Mouse (Mus musculus) thymus, adult 2 months (tissue): ENCODE results near the gene Rundc3a. TPM values are rescaled to one million over a fixed set of nuclear protein-coding genes. Genes with fewer than 3 reads are reported as not detected.
A peak's percentile ranks its signal among the peaks of the same experiment; 100 is the strongest.

Experiments used
- DNase-seq: peaks from one replicate; pipeline ENCODE4 v3.0.0; 2021
- H3K27ac ChIP-seq: fragments of 200-500 bp; 2 replicates; pipeline ENCODE4 v1.5.1; 2012; ENCODE audit warnings: low read length, control low read depth; ENCODE audit not compliant: control insufficient read depth, insufficient read depth
- H3K27me3 ChIP-seq: fragments of 200-500 bp; 2 replicates; pipeline ENCODE4 v1.6.1; 2012; ENCODE audit warnings: mild to moderate bottlenecking, low read length, moderate library complexity, mixed read lengths; ENCODE audit not compliant: control insufficient read depth, insufficient read depth
- H3K36me3 ChIP-seq: fragments of 200-500 bp; 2 replicates; pipeline ENCODE4 v1.6.1; 2012; ENCODE audit warnings: mild to moderate bottlenecking, low read length, moderate library complexity; ENCODE audit not compliant: control insufficient read depth, insufficient read depth
- H3K4me1 ChIP-seq: fragments of 200-500 bp; replicated peaks from 2 replicates; pipeline ENCODE4 v1.6.1; 2012; ENCODE audit warnings: low read length; ENCODE audit not compliant: control insufficient read depth, insufficient read depth
- H3K4me3 ChIP-seq: fragments of 200-500 bp; 2 replicates; pipeline ENCODE4 v1.5.1; 2012; ENCODE audit warnings: mild to moderate bottlenecking, low read length, control low read depth, moderate library complexity; ENCODE audit not compliant: control insufficient read depth, insufficient read depth
- CTCF ChIP-seq: fragments of 200-500 bp; IDR thresholded peaks from 2 replicates; pipeline ENCODE4 v1.5.1; 2012; ENCODE audit warnings: mild to moderate bottlenecking, control low read depth, low read length, moderate library complexity, borderline replicate concordance; ENCODE audit not compliant: control insufficient read depth, poor library complexity, insufficient read depth; ENCODE audit errors: extremely low read depth
- POLR2A ChIP-seq: fragments of 200-500 bp; IDR thresholded peaks from 2 replicates; pipeline ENCODE4 v1.6.1; 2012; ENCODE audit warnings: mild to moderate bottlenecking, low read length, control low read depth, moderate library complexity; ENCODE audit not compliant: control insufficient read depth, poor library complexity, insufficient read depth; ENCODE audit errors: extremely low read depth
- WGBS: fragments of 180-500 bp; shearing (Covaris S2); methylation state at CpG from one replicate; pipeline ENCODE4 v1.1.7; 2018; 5-methylcytosine and 5-hydroxymethylcytosine counted together
- polyA plus RNA-seq: library from polyadenylated mRNA; depleted of rRNA; stranded (reverse); fragments of >200 nt; gene quantifications from 2 replicates; pipeline ENCODE4 v1.2.3, GENCODE M21; 2012

Rundc3a gene
- polyA plus RNA-seq, 1 experiment: 8.1 TPM

GRCm38 (mm10) chr11:102429551-102429950 is 36.3 kb downstream of the Rundc3a start:
- 39% methylated on average over 3 of the region's 3 CpGs for WGBS
- H3K36me3 ChIP-seq: no peaks in the 10 kb centered on the region

GRCm38 (mm10) chr11:102430121-102431017 is 37.2 kb downstream of the Rundc3a start, which contains the start of gene Grn:
TSS of gene Grn (plus strand) at chr11:102430315.
- WGBS: under 1% methylated on average over 29 of the region's 29 CpGs
- peak; percentile 61 for DNase-seq
- H3K36me3 ChIP-seq: no peaks in the 10 kb centered on the region
- H3K4me3 ChIP-seq: peak within 1 kb of the TSS; percentile 57
- H3K4me1 ChIP-seq: peaks cover 19% of the 10 kb centered on the region
- TF ChIP-seq CTCF: no peak
- 0 out of 2 replicates have a peak, but pooled peaks have one; percentile 19 for TF ChIP-seq POLR2A
- no peak within 1 kb of the TSS; the same call in 1 of the 2 replicates for H3K27ac ChIP-seq
- no peaks in the 10 kb centered on the region for H3K27me3 ChIP-seq

More at GRCm38 (mm10) chr11:102429551-102429950, 36.3 kb downstream of the Rundc3a start:
- TF ChIP-seq CTCF: no peak
- TF ChIP-seq POLR2A: no peak
- DNase-seq: no peak
- Histone ChIP-seq H3K27ac (no peak overlapping the region), H3K27me3 (no peaks in the 10 kb centered on the region), H3K4me1 (peaks cover 19% of the 10 kb centered on the region), H3K4me3 (no peak overlapping the region)

- 2% methylated on average over 7 of the region's 7 CpGs for WGBS
- Histone ChIP-seq H3K27me3 (no peaks in the 10 kb centered on the region), H3K36me3 (no peaks in the 10 kb centered on the region), H3K4me1 (peaks cover 19% of the 10 kb centered on the region), H3K27ac (no peak overlapping the region; the same call in 1 of the 2 replicates), H3K4me3 (peak overlapping the region; percentile 57)
- DNase-seq: peak; percentile 87
- TF ChIP-seq POLR2A (no peak), CTCF (peak; percentile 52; the same call in 1 of the 2 replicates)
Measured at GRCm38 (mm10) chr11:102431018-102431645, 37.9 kb downstream of the Rundc3a start.

- no peak overlapping the region for H3K27ac ChIP-seq
- TF ChIP-seq CTCF (no peak), POLR2A (no peak)
- H3K4me1 ChIP-seq: peaks cover 19% of the 10 kb centered on the region
- no peak overlapping the region; the same call in 1 of the 2 replicates for H3K4me3 ChIP-seq
- no peaks in the 10 kb centered on the region for H3K27me3 ChIP-seq
- H3K36me3 ChIP-seq: no peaks in the 10 kb centered on the region
- 47% methylated on average over 3 of the region's 3 CpGs for WGBS
- no peak for DNase-seq
Measured at GRCm38 (mm10) chr11:102431728-102432114, 38.5 kb downstream of the Rundc3a start.

- peak; percentile 29 for DNase-seq
- WGBS: under 1% methylated on average over 16 of the region's 16 CpGs
- peak overlapping the region; percentile 26 for H3K4me3 ChIP-seq
- H3K4me1 ChIP-seq: peaks cover 19% of the 10 kb centered on the region
- H3K36me3 ChIP-seq: no peaks in the 10 kb centered on the region
- no peaks in the 10 kb centered on the region; the same call in 1 of the 2 replicates for H3K27me3 ChIP-seq
- 0 out of 2 replicates have a peak, but pooled peaks have one; percentile 8 for TF ChIP-seq CTCF
- no peak for TF ChIP-seq POLR2A
- H3K27ac ChIP-seq: no peak overlapping the region
Measured at GRCm38 (mm10) chr11:102432115-102432843, 39.1 kb downstream of the Rundc3a start.

GRCm38 (mm10) chr11:102432896-102433295 is 39.7 kb downstream of the Rundc3a start:
- Histone ChIP-seq H3K27ac (no peak overlapping the region), H3K27me3 (peaks cover 3% of the 10 kb centered on the region; the same call in 1 of the 2 replicates), H3K4me1 (peaks cover 25% of the 10 kb centered on the region), H3K36me3 (no peaks in the 10 kb centered on the region), H3K4me3 (no peak overlapping the region)
- no peak for DNase-seq
- WGBS: 66% methylated on average over 6 of the region's 6 CpGs
- TF ChIP-seq CTCF: 0 out of 2 replicates have a peak, but pooled peaks have one; percentile 4
- no peak for TF ChIP-seq POLR2A
